In genomic region chr11:88952117-88952516, GRCm38 (mm10) we compare ENCODE assay signal across 1 mouse cellular context.
TF ChIP-seq lines count a peak whose summit lies in the region.

No protein-coding gene starts in this region.

TF ChIP-seq in CH12.LX, 34 proteins besides CTCF, POLR2A, EP300 and RAD21 (continued from another document):
- no peak for TF ChIP-seq SMC3 (IDR thresholded peaks at IDR 0.05; ENCODE audit: low read depth, low read length)
- no peak; the same call in 1 of the 2 replicates for TF ChIP-seq ZKSCAN1 (IDR thresholded peaks at IDR 0.05; ENCODE audit: borderline replicate concordance, low read depth, low read length)
- TF ChIP-seq CHD1 (IDR thresholded peaks at IDR 0.05; ENCODE audit: low read depth, low read length), result no peak
- no peak for TF ChIP-seq KAT2A (IDR thresholded peaks at IDR 0.05; ENCODE audit: insufficient replicate concordance, low read length)
- peak; percentile 73 for TF ChIP-seq USF1 (IDR thresholded peaks at IDR 0.05; ENCODE audit: low read depth, low read length)
- TF ChIP-seq ZMIZ1 (IDR thresholded peaks at IDR 0.05; ENCODE audit: low read depth, low read length), result no peak
- peak; percentile 90 for TF ChIP-seq MEF2A (IDR thresholded peaks at IDR 0.05; ENCODE audit: borderline replicate concordance, low read depth, low read length)
- peak; percentile 87 for TF ChIP-seq RCOR1 (conservative IDR thresholded peaks at IDR 0.05; ENCODE audit: low read depth, low read length)
- peak; percentile 93 for TF ChIP-seq ETS1 (conservative IDR thresholded peaks at IDR 0.05; ENCODE audit: low read depth, low read length)
- TF ChIP-seq E2F4 (IDR thresholded peaks at IDR 0.05; ENCODE audit: insufficient replicate concordance, low read depth, low read length), result no peak
- peak; percentile 99 for TF ChIP-seq IRF4 (IDR thresholded peaks at IDR 0.05; ENCODE audit: low read depth, low read length)
- TF ChIP-seq GABPA (IDR thresholded peaks at IDR 0.05; ENCODE audit: insufficient replicate concordance, low read depth, low read length), result no peak
- TF ChIP-seq MYC (IDR thresholded peaks at IDR 0.05; ENCODE audit: low read depth, low read length), result peak; percentile 87
- TF ChIP-seq TCF12 (IDR thresholded peaks at IDR 0.05; ENCODE audit: low read depth, low read length), result peak; percentile 91
- no peak; the same call in 1 of the 2 replicates for TF ChIP-seq HCFC1 (IDR thresholded peaks at IDR 0.05; ENCODE audit: low read depth, low read length)
- peak; percentile 90 for TF ChIP-seq MAX (IDR thresholded peaks at IDR 0.05; ENCODE audit: low read length)
- no peak for TF ChIP-seq ZC3H11A (IDR thresholded peaks at IDR 0.05; ENCODE audit: low read depth, low read length)
- peak; percentile 87; the same call in 1 of the 2 replicates for TF ChIP-seq MXI1 (IDR thresholded peaks at IDR 0.05; ENCODE audit: low read depth, low read length)
- TF ChIP-seq NELFE (IDR thresholded peaks at IDR 0.05; ENCODE audit: low read depth, low read length), result no peak
- TF ChIP-seq POLR2AphosphoS2 (IDR thresholded peaks at IDR 0.05; ENCODE audit: low read depth, low read length), result peak; percentile 65; the same call in 1 of the 2 replicates
- no peak for TF ChIP-seq NRF1 (IDR thresholded peaks at IDR 0.05; ENCODE audit: low read depth, low read length)
- TF ChIP-seq MAZ (IDR thresholded peaks at IDR 0.05; ENCODE audit: low read depth, low read length), result peak; percentile 84; the same call in 1 of the 2 replicates
- TF ChIP-seq UBTF (IDR thresholded peaks at IDR 0.05; ENCODE audit: low read depth, low read length), result no peak
- peak; percentile 69; the same call in 1 of the 2 replicates for TF ChIP-seq MAFK (IDR thresholded peaks at IDR 0.05; ENCODE audit: insufficient replicate concordance, low read length)
- TF ChIP-seq ZNF384 (IDR thresholded peaks at IDR 0.05; ENCODE audit: low read depth, low read length), result peak; percentile 94
- peak; percentile 93 for TF ChIP-seq JUND (conservative IDR thresholded peaks at IDR 0.05; ENCODE audit: low read depth, low read length)
- peak; percentile 87 for TF ChIP-seq SIN3A (IDR thresholded peaks at IDR 0.05; ENCODE audit: low read length)
- peak; percentile 56 for TF ChIP-seq USF2 (conservative IDR thresholded peaks at IDR 0.05; ENCODE audit: low read depth, low read length)
- no peak for TF ChIP-seq TBP (conservative IDR thresholded peaks at IDR 0.05; ENCODE audit: low read depth, low read length)
- TF ChIP-seq PAX5 (IDR thresholded peaks at IDR 0.05; ENCODE audit: low read length), result no peak
